Mouse (Mus musculus) testis, adult 2 months (tissue): ENCODE data around the gene Rnd1.

ENCODE experiments used
- CTCF ChIP-seq: fragments of 200-500 bp; IDR thresholded peaks from 2 replicates; pipeline ENCODE4 v1.5.1; 2012; ENCODE audit warnings: low read depth, mild to moderate bottlenecking, inconsistent platforms, low read length, moderate library complexity; ENCODE audit not compliant: control insufficient read depth, insufficient read depth, insufficient replicate concordance
- POLR2A ChIP-seq: fragments of 200-500 bp; IDR thresholded peaks from 2 replicates; pipeline ENCODE4 v1.6.1; 2012; ENCODE audit warnings: low read depth, mild to moderate bottlenecking, inconsistent platforms, low read length, moderate library complexity; ENCODE audit not compliant: control insufficient read depth

- no peak for TF ChIP-seq POLR2A
- TF ChIP-seq CTCF: no peak
Observed at GRCm38 (mm10) chr15:98691486-98692147, 14.4 kb upstream of the Rnd1 start.
